Mouse (Mus musculus): ENCODE results near the gene Spry2. TPM values are rescaled to one million over a fixed set of nuclear protein-coding genes. Genes with fewer than 3 reads are reported as not detected.

Gene Spry2
- polyA plus RNA-seq, 1 experiment from 2014 or later: 39.5 TPM

- no peaks in the 10 kb centered on the region for H3K27me3 ChIP-seq (ENCODE audit: control insufficient read depth, insufficient read depth, low read length)
- H3K9me3 ChIP-seq (ENCODE audit: control insufficient read depth, low read length): no peaks in the 10 kb centered on the region; the same call in 1 of the 2 replicates
- ATAC-seq (ENCODE audit: low FRiP score, low TSS enrichment) (peak; percentile 57), DNase-seq (peak; percentile 62)
- H3K4me2 ChIP-seq (ENCODE audit: low read length): peak overlapping the region; percentile 49
- H3K4me1 ChIP-seq (ENCODE audit: control insufficient read depth, insufficient read depth, low read length): peaks cover 15% of the 10 kb centered on the region; the same call in 1 of the 2 replicates
- H3K9ac ChIP-seq (replicated peaks; ENCODE audit: low read length): no peak overlapping the region; the same call in 1 of the 2 replicates
- WGBS: 2% methylated on average over 23 of the region's 23 CpGs
- H3K36me3 ChIP-seq (ENCODE audit: control insufficient read depth, insufficient read depth, low read length): no peaks in the 10 kb centered on the region
- peak overlapping the region; percentile 10; the same call in 1 of the 2 replicates for H3K4me3 ChIP-seq (replicated peaks; ENCODE audit: low read depth, low read length)
- 0 out of 2 replicates have a peak overlapping the region, but pooled peaks have one; percentile 20 for H3K27ac ChIP-seq (replicated peaks; ENCODE audit: low read depth, low read length)
These were observed 24.0 kb upstream of the Spry2 start for GRCm38 (mm10) chr14:105920395-105921216.

- Histone ChIP-seq H3K9me3 (ENCODE audit: control insufficient read depth, low read length) (no peaks in the 10 kb centered on the region), H3K9ac (replicated peaks; ENCODE audit: low read length) (no peak overlapping the region)
- no peak for ATAC-seq (ENCODE audit: low FRiP score, low TSS enrichment)
These were observed 10.6 kb upstream of the Spry2 start for GRCm38 (mm10) chr14:105907216-105907615.

GRCm38 (mm10) chr14:105905935-105906334 lies 9.3 kb upstream of the Spry2 start:
- no peaks in the 10 kb centered on the region for H3K27me3 ChIP-seq (ENCODE audit: control insufficient read depth, insufficient read depth, low read length)
- H3K9ac ChIP-seq (replicated peaks; ENCODE audit: low read length): no peak overlapping the region
- 91% methylated on average over 5 of the region's 5 CpGs for WGBS
- no peaks in the 10 kb centered on the region for H3K4me1 ChIP-seq (ENCODE audit: control insufficient read depth, insufficient read depth, low read length)
- no peak overlapping the region for H3K27ac ChIP-seq (replicated peaks; ENCODE audit: low read depth, low read length)
- no peaks in the 10 kb centered on the region for H3K9me3 ChIP-seq (ENCODE audit: control insufficient read depth, low read length)
- no peaks in the 10 kb centered on the region for H3K36me3 ChIP-seq (ENCODE audit: control insufficient read depth, insufficient read depth, low read length)
- DNase-seq (no peak), ATAC-seq (ENCODE audit: low FRiP score, low TSS enrichment) (no peak)
- H3K4me2 ChIP-seq (ENCODE audit: low read length): no peak overlapping the region
- H3K4me3 ChIP-seq (replicated peaks; ENCODE audit: low read depth, low read length): no peak overlapping the region

More at GRCm38 (mm10) chr14:105907216-105907615, 10.6 kb upstream of the Spry2 start:
- H3K27me3 ChIP-seq (ENCODE audit: control insufficient read depth, insufficient read depth, low read length): no peaks in the 10 kb centered on the region
- no peak for DNase-seq
- H3K4me2 ChIP-seq (ENCODE audit: low read length): no peak overlapping the region
- H3K36me3 ChIP-seq (ENCODE audit: control insufficient read depth, insufficient read depth, low read length): no peaks in the 10 kb centered on the region
- 91% methylated on average over 6 of the region's 6 CpGs for WGBS
- no peaks in the 10 kb centered on the region for H3K4me1 ChIP-seq (ENCODE audit: control insufficient read depth, insufficient read depth, low read length)
- no peak overlapping the region for H3K4me3 ChIP-seq (replicated peaks; ENCODE audit: low read depth, low read length)
- H3K27ac ChIP-seq (replicated peaks; ENCODE audit: low read depth, low read length): no peak overlapping the region

- 94% methylated on average over 4 of the region's 4 CpGs for WGBS
- Histone ChIP-seq H3K27ac (replicated peaks; ENCODE audit: low read depth, low read length) (no peak overlapping the region), H3K4me1 (ENCODE audit: control insufficient read depth, insufficient read depth, low read length) (no peaks in the 10 kb centered on the region), H3K4me2 (ENCODE audit: low read length) (no peak overlapping the region), H3K9me3 (ENCODE audit: control insufficient read depth, low read length) (no peaks in the 10 kb centered on the region), H3K36me3 (ENCODE audit: control insufficient read depth, insufficient read depth, low read length) (no peaks in the 10 kb centered on the region), H3K9ac (replicated peaks; ENCODE audit: low read length) (no peak overlapping the region), H3K27me3 (ENCODE audit: control insufficient read depth, insufficient read depth, low read length) (no peaks in the 10 kb centered on the region), H3K4me3 (replicated peaks; ENCODE audit: low read depth, low read length) (no peak overlapping the region)
- no peak for DNase-seq
- ATAC-seq (ENCODE audit: low FRiP score, low TSS enrichment): no peak
These were observed 8.9 kb upstream of the Spry2 start for GRCm38 (mm10) chr14:105905509-105905908.

GRCm38 (mm10) chr14:105902807-105903206 lies 6.2 kb upstream of the Spry2 start:
- Histone ChIP-seq H3K27ac (replicated peaks; ENCODE audit: low read depth, low read length) (no peak overlapping the region), H3K36me3 (ENCODE audit: control insufficient read depth, insufficient read depth, low read length) (no peaks in the 10 kb centered on the region), H3K27me3 (ENCODE audit: control insufficient read depth, insufficient read depth, low read length) (no peaks in the 10 kb centered on the region), H3K4me3 (replicated peaks; ENCODE audit: low read depth, low read length) (no peak overlapping the region), H3K9me3 (ENCODE audit: control insufficient read depth, low read length) (no peaks in the 10 kb centered on the region), H3K4me2 (ENCODE audit: low read length) (no peak overlapping the region), H3K9ac (replicated peaks; ENCODE audit: low read length) (no peak overlapping the region), H3K4me1 (ENCODE audit: control insufficient read depth, insufficient read depth, low read length) (no peaks in the 10 kb centered on the region)
- peak; percentile 42 for DNase-seq
- 85% methylated on average over 7 of the region's 7 CpGs for WGBS
- no peak for ATAC-seq (ENCODE audit: low FRiP score, low TSS enrichment)

GRCm38 (mm10) chr14:105900841-105901240 lies 4.2 kb upstream of the Spry2 start:
- Histone ChIP-seq H3K4me3 (replicated peaks; ENCODE audit: low read depth, low read length) (no peak overlapping the region), H3K9ac (replicated peaks; ENCODE audit: low read length) (no peak overlapping the region), H3K36me3 (ENCODE audit: control insufficient read depth, insufficient read depth, low read length) (no peaks in the 10 kb centered on the region), H3K4me2 (ENCODE audit: low read length) (no peak overlapping the region), H3K9me3 (ENCODE audit: control insufficient read depth, low read length) (no peaks in the 10 kb centered on the region), H3K27me3 (ENCODE audit: control insufficient read depth, insufficient read depth, low read length) (no peaks in the 10 kb centered on the region), H3K4me1 (ENCODE audit: control insufficient read depth, insufficient read depth, low read length) (no peaks in the 10 kb centered on the region), H3K27ac (replicated peaks; ENCODE audit: low read depth, low read length) (no peak overlapping the region)
- no peak for ATAC-seq (ENCODE audit: low FRiP score, low TSS enrichment)
- no peak for DNase-seq
- WGBS: 93% methylated on average over 3 of the region's 3 CpGs

GRCm38 (mm10) chr14:105899116-105899515 lies 2.5 kb upstream of the Spry2 start:
- DNase-seq: no peak
- Histone ChIP-seq H3K9me3 (ENCODE audit: control insufficient read depth, low read length) (no peaks in the 10 kb centered on the region), H3K4me2 (ENCODE audit: low read length) (peak overlapping the region; percentile 98), H3K4me3 (replicated peaks; ENCODE audit: low read depth, low read length) (peak overlapping the region; percentile 79), H3K27ac (replicated peaks; ENCODE audit: low read depth, low read length) (peak overlapping the region; percentile 99), H3K4me1 (ENCODE audit: control insufficient read depth, insufficient read depth, low read length) (0 out of 2 replicates have a peak, but pooled peaks cover under 1% of the 10 kb centered on the region), H3K36me3 (ENCODE audit: control insufficient read depth, insufficient read depth, low read length) (no peaks in the 10 kb centered on the region), H3K9ac (replicated peaks; ENCODE audit: low read length) (peak overlapping the region; percentile 87; the same call in 1 of the 2 replicates), H3K27me3 (ENCODE audit: control insufficient read depth, insufficient read depth, low read length) (no peaks in the 10 kb centered on the region)
- 2% methylated on average over 11 of the region's 11 CpGs for WGBS
- no peak for ATAC-seq (ENCODE audit: low FRiP score, low TSS enrichment)

- Histone ChIP-seq H3K9ac (replicated peaks; ENCODE audit: low read length) (peak overlapping the region; percentile 87), H3K27me3 (ENCODE audit: control insufficient read depth, insufficient read depth, low read length) (no peaks in the 10 kb centered on the region), H3K9me3 (ENCODE audit: control insufficient read depth, low read length) (no peaks in the 10 kb centered on the region), H3K27ac (replicated peaks; ENCODE audit: low read depth, low read length) (peak overlapping the region; percentile 99), H3K4me1 (ENCODE audit: control insufficient read depth, insufficient read depth, low read length) (peaks cover 6% of the 10 kb centered on the region; the same call in 1 of the 2 replicates), H3K36me3 (ENCODE audit: control insufficient read depth, insufficient read depth, low read length) (no peaks in the 10 kb centered on the region), H3K4me2 (ENCODE audit: low read length) (peak overlapping the region; percentile 98), H3K4me3 (replicated peaks; ENCODE audit: low read depth, low read length) (peak overlapping the region; percentile 79)
- ATAC-seq (ENCODE audit: low FRiP score, low TSS enrichment) (peak; percentile 21), DNase-seq (peak; percentile 92)
- under 1% methylated on average over 58 of the region's 58 CpGs for WGBS
These were observed 1.9 kb upstream of the Spry2 start for GRCm38 (mm10) chr14:105898266-105899111.

Measured in midbrain, embryonic 14.5 days (tissue).